Mouse (Mus musculus) liver, adult 2 months (tissue): ENCODE results near the gene Fgfr2.

Source experiments
- CTCF ChIP-seq: fragments of 200-500 bp; IDR thresholded peaks from 2 replicates; pipeline ENCODE4 v1.5.1; 2011; ENCODE audit warnings: low read depth, low read length, control low read depth
- POLR2A ChIP-seq: fragments of 200-500 bp; IDR thresholded peaks from 2 replicates; pipeline ENCODE4 v1.6.1; 2011; ENCODE audit warnings: low read length, control low read depth; ENCODE audit not compliant: insufficient read depth; ENCODE audit errors: extremely low read depth

DNA sequence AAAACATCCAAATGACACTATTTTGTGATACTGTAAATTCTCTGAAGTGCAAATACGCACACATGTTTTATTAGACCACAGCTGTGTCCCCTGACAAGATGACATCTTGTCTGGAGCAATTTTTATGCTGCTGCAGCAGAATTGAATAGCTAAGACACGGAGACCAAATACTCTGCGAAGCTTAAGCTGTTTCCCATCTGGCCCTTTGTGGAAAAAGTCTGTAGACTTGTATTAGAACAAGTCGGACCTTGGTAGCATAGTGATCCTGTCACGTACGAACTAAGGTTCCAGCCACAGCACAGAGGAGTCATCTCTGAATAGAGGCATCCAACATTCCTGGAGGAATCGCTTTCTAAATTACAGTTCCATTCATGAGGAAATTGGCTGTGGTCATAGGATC lies 2138.9 kb downstream of the Fgfr2 start:
- TF ChIP-seq POLR2A (no peak), CTCF (no peak)
